Mouse (Mus musculus) right cerebral cortex, postnatal 36 days (tissue): Measurements from ENCODE around the gene Rpl36.

Experiments
- DNase-seq, 2 experiments: peaks; one replicate each; pipeline ENCODE4 v3.0.0; 2022; ENCODE audit warnings: low spot score in 2 of 2, mixed read lengths in 1 of 2

The Rpl36 gene

DNA sequence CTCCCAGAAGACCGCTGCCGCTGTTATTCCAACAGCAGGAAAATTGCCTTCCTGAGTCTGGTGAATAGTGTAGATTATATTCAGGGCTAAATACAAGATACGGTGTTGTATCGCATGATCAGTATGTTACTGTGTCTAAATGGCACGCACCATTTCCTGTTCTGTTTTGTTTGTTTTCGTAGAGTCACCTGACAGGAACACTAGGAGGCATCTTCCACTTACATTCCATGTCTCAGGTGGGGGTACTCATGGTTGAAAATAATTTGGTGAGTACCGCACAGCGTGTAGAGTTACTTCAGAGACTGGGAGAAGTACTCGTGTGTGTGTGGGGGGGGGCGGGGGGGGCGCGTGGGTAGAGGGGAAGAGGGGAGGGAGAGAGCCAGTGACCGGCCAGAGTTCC, 34.3 kb downstream of the Rpl36 start:
- no peak for DNase-seq

DNA sequence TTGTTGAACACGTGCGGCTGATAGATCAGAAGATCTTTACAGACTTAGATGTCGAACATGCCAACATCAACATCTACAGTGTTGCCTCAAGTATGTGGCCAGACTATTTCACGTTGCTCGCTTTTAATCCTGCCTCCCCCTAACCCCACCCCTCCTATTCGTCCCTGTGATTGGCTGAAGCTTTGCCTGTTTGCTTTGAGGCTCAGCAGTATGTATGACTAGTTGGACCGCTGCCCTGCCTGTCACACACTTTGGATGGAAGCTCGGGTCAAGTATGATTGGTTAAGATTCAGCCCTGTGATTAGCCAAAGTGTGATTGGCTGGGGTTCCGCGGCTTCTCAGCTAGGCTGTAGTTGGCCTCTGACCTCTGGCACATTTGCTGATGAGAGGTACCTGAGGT, 38.6 kb downstream of the Rpl36 start:
- no peak for DNase-seq

DNA sequence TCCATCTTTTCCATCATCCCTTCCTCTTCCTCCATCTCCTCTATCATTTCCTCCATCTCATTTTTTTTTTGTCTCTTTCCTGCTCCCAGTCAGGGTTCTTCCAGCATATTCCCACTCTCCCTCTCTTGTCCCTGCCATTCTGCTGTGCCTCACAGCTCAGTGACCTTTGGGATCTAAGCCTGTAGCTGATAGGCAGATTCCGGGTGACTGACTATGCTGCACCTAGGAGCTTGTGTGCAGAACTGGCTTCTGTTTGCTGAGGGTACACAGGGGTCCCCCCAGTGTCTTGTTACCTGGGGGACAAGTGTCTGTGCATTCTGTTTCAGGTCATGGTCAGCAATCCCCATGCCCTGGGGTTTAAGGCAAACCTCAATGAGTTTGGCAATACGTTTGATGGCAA, 41.6 kb downstream of the Rpl36 start:
- no peak for DNase-seq

DNA sequence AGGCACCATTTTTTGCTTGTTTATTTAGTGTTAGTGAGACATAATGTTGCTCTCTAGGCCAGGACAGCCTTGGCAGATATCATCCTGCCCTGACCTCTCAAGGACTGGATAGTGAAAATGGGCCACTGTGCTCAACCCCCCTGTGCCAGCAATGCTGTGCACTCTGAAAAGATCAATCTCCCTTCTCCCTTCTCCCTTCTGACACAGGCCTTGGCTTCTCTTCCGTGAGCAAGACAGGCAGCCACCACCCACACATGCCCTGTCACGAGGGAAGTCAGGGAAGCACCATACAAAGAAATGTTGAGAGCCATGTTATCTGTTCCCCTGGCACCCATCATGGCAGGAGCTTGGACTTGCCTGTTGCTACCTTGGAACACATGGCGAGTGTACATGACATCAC, 42.1 kb downstream of the Rpl36 start:
- no peak for DNase-seq

DNA sequence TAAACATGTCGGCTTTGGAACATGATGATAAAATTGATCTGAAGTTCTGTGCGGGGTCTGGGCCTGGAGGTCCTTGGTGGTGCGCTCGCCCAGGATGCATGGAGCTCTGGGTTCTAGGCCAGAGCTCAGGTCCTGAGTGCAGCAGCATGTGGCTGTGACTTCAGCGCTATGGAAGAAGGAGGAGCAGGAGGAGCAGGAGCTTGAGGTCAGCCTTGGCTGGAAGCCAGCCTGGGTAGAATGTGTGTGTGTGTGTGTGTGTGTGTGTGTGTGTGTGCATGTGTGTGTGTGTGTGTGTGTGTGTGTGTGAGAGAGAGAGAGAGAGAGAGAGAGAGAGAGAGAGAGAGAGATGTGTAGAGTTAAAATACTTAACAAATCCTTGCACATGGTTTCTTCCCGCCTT, 43.0 kb downstream of the Rpl36 start:
- no peak for DNase-seq

DNA sequence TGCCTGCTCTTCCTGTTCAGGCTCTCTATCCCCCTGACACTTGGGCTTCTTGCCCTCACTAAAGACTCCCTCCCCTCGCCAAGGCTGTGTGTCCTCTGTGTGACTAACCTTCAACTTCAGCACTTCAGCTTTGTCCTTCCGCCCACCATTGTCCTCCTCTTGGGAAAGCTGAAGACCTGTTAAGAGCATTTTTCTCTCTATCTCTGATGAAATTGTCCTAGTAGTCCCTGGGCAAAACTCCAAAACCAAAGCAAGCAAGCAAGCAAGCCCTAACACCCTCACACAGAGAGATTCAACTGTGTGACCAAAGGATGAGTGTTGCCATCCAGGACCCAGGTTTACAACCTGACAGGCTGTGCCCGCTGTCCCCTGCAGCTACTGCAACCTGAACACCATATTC, 50.4 kb downstream of the Rpl36 start:
- DNase-seq, result no peak
